Mouse (Mus musculus): Measurements from ENCODE around the gene Chd2. TPM values are rescaled to one million over a fixed set of nuclear protein-coding genes. Genes with fewer than 3 reads are reported as not detected.

Gene Chd2
- polyA plus RNA-seq, 1 experiment from 2014 or later, result 44.7 TPM

DNA sequence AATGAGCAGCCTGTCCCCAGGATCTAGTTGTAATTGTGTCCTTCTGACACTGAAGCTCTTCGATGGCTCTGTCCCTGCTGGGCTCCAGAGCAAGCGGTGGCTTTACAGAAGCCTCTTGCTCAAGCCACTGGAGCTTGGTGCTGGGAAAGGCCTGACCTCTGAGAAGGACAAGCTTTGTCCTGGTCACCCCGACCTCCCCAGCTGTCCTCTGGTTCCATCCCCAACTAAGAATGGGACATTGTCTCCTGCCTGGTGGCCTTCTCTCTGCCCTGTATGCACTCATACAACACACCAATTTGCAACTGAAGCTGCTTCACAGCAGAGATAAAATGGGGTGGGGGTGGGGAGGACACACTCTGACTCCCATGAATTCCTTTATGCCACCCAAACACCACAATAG is 117.4 kb downstream of the Chd2 start:
- no peaks in the 10 kb centered on the region for H3K9me3 ChIP-seq (ENCODE audit: control insufficient read depth, low read length)
- H3K9ac ChIP-seq (ENCODE audit: low read length), result no peak overlapping the region
- H3K27me3 ChIP-seq (ENCODE audit: control insufficient read depth, insufficient read depth, low read length), result no peaks in the 10 kb centered on the region
- H3K4me1 ChIP-seq (ENCODE audit: control insufficient read depth, insufficient read depth, low read length), result peaks cover 12% of the 10 kb centered on the region
- H3K4me2 ChIP-seq (ENCODE audit: low read depth), result no peak overlapping the region
- WGBS, result 28% methylated on average over 3 of the region's 3 CpGs
- no peak for DNase-seq (ENCODE audit: low spot score)
- no peak overlapping the region for H3K27ac ChIP-seq (ENCODE audit: low read depth, low read length)
- H3K36me3 ChIP-seq (ENCODE audit: control insufficient read depth, insufficient read depth, low read length), result peaks cover 13% of the 10 kb centered on the region
- no peak overlapping the region for H3K4me3 ChIP-seq (ENCODE audit: low read depth, low read length)
- ATAC-seq (ENCODE audit: insufficient read depth, low FRiP score, low TSS enrichment), result no peak

DNA sequence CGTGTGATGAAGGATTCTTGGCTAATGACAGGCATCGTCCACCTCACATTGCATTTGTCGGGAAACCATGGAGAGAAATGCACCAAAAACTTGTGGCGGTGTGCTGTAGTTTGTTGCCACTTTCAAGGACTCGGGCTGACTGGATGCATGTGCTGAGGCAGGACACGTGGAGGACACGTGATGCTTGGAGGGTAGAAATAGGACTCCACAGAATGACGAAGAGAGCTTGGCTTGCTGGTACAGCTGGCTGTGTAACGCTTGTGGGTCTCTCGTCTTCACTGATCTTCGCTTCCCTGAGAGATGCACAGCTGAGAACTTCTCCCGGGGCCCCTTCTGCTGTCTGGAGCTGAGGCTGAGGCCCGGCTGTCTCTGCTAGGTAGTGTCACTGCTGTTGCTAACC is 118.4 kb downstream of the Chd2 start:
- no peaks in the 10 kb centered on the region for H3K27me3 ChIP-seq (ENCODE audit: control insufficient read depth, insufficient read depth, low read length)
- 79% methylated on average over 13 of the region's 13 CpGs for WGBS
- no peaks in the 10 kb centered on the region for H3K9me3 ChIP-seq (ENCODE audit: control insufficient read depth, low read length)
- H3K36me3 ChIP-seq (ENCODE audit: control insufficient read depth, insufficient read depth, low read length), result peaks cover 13% of the 10 kb centered on the region
- ATAC-seq (ENCODE audit: insufficient read depth, low FRiP score, low TSS enrichment) (no peak), DNase-seq (ENCODE audit: low spot score) (no peak)
- no peak overlapping the region for H3K4me2 ChIP-seq (ENCODE audit: low read depth)
- H3K9ac ChIP-seq (ENCODE audit: low read length), result no peak overlapping the region
- H3K4me1 ChIP-seq (ENCODE audit: control insufficient read depth, insufficient read depth, low read length), result peaks cover 16% of the 10 kb centered on the region
- H3K4me3 ChIP-seq (ENCODE audit: low read depth, low read length), result no peak overlapping the region
- H3K27ac ChIP-seq (ENCODE audit: low read depth, low read length), result no peak overlapping the region

DNA sequence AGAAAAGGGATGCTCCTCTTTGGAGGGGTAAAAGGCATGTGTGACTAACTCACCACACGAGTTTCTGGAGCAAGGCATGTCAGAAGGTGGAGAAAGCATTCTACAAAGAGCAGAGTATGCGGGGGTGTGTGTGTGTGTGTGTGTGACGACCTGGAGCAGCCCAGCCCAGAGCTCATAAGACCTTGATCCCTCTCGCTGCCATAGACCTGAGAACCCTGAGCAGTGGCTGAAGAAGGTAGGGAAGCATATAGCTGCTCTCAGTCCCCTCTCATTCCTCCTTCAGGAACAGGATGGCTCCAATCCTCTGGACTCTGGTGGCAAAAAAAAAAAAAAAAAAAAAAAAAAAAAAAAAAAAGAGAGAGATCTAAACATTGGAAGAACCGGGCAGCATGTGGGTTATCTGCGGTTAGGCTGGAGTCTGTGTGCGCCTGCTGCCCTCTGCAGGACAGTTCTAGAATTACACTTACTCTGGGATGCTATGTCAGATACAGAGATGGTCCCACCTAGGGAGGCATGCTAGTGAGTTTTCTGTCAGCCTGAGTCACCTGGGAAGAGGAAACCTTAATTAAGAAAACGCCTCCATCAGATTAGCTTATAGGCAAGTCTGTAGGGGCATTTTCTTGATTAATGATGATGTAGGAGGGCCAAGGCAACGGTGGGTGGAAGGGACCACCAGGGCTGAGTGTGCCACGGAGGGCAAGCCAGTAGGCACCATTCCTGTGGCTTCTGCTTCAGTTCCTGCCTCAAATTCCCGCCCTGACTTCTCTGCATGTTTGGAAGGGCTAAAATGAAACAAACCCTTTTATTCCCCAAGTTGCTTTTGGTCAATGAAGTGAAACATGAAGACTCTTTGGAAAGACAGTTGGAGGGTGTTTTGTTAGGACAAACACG is 119.2 kb downstream of the Chd2 start:
- H3K9me3 ChIP-seq (ENCODE audit: control insufficient read depth, low read length), result no peaks in the 10 kb centered on the region
- WGBS, result 30% methylated on average over 12 of the region's 12 CpGs
- no peak overlapping the region for H3K4me3 ChIP-seq (ENCODE audit: low read depth, low read length)
- H3K4me2 ChIP-seq (ENCODE audit: low read depth), result no peak overlapping the region
- H3K27me3 ChIP-seq (ENCODE audit: control insufficient read depth, insufficient read depth, low read length), result no peaks in the 10 kb centered on the region
- DNase-seq (ENCODE audit: low spot score), result peak; percentile 75
- ATAC-seq (ENCODE audit: insufficient read depth, low FRiP score, low TSS enrichment), result peak; percentile 37; the same call in 1 of the 2 replicates
- peaks cover 16% of the 10 kb centered on the region for H3K36me3 ChIP-seq (ENCODE audit: control insufficient read depth, insufficient read depth, low read length)
- no peak overlapping the region for H3K9ac ChIP-seq (ENCODE audit: low read length)
- H3K27ac ChIP-seq (ENCODE audit: low read depth, low read length), result no peak overlapping the region
- peaks cover 21% of the 10 kb centered on the region for H3K4me1 ChIP-seq (ENCODE audit: control insufficient read depth, insufficient read depth, low read length)

DNA sequence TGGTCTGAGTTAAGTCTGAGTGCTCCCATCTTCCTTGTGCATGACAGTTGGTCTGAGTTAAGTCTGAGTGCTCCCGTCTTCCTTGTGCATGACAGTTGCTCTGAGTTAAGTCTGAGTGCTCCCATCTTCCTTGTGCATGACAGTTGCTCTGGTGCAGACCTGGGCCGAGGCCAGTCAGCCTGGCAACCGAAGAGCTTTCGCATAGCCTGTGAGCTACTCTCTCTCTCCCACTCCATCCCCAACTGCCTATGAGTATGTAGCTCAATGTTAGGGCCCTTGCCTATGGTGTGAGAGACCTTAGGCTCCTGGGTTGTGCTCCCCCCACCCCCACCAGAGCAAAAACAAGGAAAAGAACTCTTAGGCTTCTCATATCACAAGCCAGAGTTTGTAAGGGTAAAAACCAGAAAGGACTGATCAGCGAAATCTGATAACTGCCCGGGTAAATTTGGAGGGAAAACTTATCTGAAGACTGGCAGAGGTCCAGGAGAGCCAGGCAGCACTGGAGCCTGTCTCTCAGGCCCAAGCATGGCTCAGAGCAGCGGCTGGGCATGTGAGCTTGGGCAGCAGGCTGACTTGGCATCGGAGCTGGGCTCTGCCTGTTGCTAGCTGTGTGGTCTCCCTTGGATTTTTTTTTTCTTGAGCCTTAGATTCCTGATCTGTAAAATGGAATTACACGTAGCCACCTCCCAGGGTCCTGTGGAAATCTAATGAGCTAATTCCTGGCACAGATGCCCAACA is 120.2 kb downstream of the Chd2 start:
- H3K4me1 ChIP-seq (ENCODE audit: control insufficient read depth, insufficient read depth, low read length), result peaks cover 21% of the 10 kb centered on the region
- ATAC-seq (ENCODE audit: insufficient read depth, low FRiP score, low TSS enrichment), result no peak
- peaks cover 19% of the 10 kb centered on the region for H3K36me3 ChIP-seq (ENCODE audit: control insufficient read depth, insufficient read depth, low read length)

DNA sequence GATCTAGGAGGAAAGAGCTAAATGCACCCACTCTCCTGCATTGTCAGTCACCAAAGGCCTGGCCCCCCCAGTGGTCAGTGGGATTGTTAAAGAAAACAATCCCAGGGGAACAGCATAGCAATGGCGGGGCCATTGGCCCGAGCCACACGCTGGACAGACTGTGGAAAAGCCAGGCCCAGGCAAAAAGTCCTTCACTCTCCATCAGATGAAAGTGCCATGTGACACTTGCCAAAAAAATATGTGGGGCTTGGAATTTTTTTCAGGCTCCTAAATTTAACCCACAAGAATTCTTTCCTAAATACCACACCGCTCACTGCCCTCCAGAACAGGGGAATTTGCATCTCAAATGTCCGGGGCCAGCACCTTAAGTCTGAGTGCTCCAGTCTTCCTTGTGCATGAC is 120.8 kb downstream of the Chd2 start:
- H3K4me2 ChIP-seq (ENCODE audit: low read depth), result no peak overlapping the region
- H3K9ac ChIP-seq (ENCODE audit: low read length), result no peak overlapping the region
- DNase-seq (ENCODE audit: low spot score), result peak; percentile 10
- 45% methylated on average over 5 of the region's 5 CpGs for WGBS
- no peak for ATAC-seq (ENCODE audit: insufficient read depth, low FRiP score, low TSS enrichment)
- peaks cover 21% of the 10 kb centered on the region for H3K4me1 ChIP-seq (ENCODE audit: control insufficient read depth, insufficient read depth, low read length)
- H3K9me3 ChIP-seq (ENCODE audit: control insufficient read depth, low read length), result no peaks in the 10 kb centered on the region
- H3K36me3 ChIP-seq (ENCODE audit: control insufficient read depth, insufficient read depth, low read length), result peaks cover 19% of the 10 kb centered on the region
- 0 out of 2 replicates have a peak overlapping the region, but pooled peaks have one; percentile 60 for H3K27ac ChIP-seq (ENCODE audit: low read depth, low read length)
- no peak overlapping the region for H3K4me3 ChIP-seq (ENCODE audit: low read depth, low read length)
- no peaks in the 10 kb centered on the region for H3K27me3 ChIP-seq (ENCODE audit: control insufficient read depth, insufficient read depth, low read length)

More for the DNA sequence above, 120.2 kb downstream of the Chd2 start:
- Histone ChIP-seq H3K4me3 (ENCODE audit: low read depth, low read length) (no peak overlapping the region), H3K9me3 (ENCODE audit: control insufficient read depth, low read length) (no peaks in the 10 kb centered on the region), H3K9ac (ENCODE audit: low read length) (no peak overlapping the region), H3K27me3 (ENCODE audit: control insufficient read depth, insufficient read depth, low read length) (no peaks in the 10 kb centered on the region), H3K27ac (ENCODE audit: low read depth, low read length) (no peak overlapping the region), H3K4me2 (ENCODE audit: low read depth) (no peak overlapping the region)
- 75% methylated on average over 9 of the region's 9 CpGs for WGBS
- DNase-seq (ENCODE audit: low spot score), result no peak

DNA sequence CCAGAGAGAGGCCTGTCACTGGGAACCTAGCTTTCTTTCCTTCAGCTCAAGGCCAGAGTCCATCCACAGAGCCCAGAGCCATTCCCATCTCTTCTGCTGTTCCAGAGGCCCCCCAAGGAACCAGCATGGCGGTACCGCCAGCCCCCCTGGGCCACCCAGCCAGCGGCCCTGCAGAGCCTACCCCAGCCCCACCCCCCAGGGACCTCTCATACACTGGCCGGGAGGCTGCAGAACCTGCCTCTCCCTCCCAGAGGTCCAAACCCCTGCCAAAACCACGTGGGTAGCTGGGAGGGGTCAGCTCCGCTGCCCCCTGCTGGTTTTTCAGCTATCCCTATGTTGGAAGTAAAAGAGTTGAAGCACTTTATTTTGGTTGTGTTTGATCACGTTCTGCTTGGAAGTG is 122.3 kb downstream of the Chd2 start:
- no peak for DNase-seq (ENCODE audit: low spot score)

DNA sequence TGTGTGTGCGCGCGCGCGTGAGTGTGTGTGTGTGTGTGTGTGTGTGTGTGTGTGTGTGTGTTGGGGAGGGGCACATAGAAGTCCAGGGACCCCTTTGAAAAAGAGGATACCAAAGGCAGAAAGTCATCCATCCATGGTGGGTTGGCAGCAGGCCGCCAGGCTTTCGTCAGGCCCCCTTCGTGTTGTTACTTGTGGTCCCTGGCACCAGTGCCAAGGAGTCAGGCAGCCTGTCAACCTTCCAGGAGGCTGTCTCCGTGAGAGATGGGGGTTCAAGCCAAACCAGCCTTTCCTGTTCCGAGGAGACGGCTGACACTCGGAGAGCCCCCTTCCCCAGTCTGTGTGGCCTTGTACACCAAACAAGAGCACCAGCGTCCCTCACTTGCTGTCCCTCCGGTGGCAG is 127.4 kb downstream of the Chd2 start:
- Histone ChIP-seq H3K27me3 (ENCODE audit: control insufficient read depth, insufficient read depth, low read length) (no peaks in the 10 kb centered on the region), H3K27ac (ENCODE audit: low read depth, low read length) (no peak overlapping the region), H3K9ac (ENCODE audit: low read length) (no peak overlapping the region), H3K4me2 (ENCODE audit: low read depth) (no peak overlapping the region), H3K4me1 (ENCODE audit: control insufficient read depth, insufficient read depth, low read length) (peaks cover 8% of the 10 kb centered on the region), H3K4me3 (ENCODE audit: low read depth, low read length) (no peak overlapping the region), H3K9me3 (ENCODE audit: control insufficient read depth, low read length) (no peaks in the 10 kb centered on the region), H3K36me3 (ENCODE audit: control insufficient read depth, insufficient read depth, low read length) (peaks cover 49% of the 10 kb centered on the region)
- 85% methylated on average over 14 of the region's 14 CpGs for WGBS
- peak; percentile 13 for DNase-seq (ENCODE audit: low spot score)
- ATAC-seq (ENCODE audit: insufficient read depth, low FRiP score, low TSS enrichment), result no peak

More for the DNA sequence above, 122.3 kb downstream of the Chd2 start:
- no peaks in the 10 kb centered on the region for H3K27me3 ChIP-seq (ENCODE audit: control insufficient read depth, insufficient read depth, low read length)
- WGBS, result 39% methylated on average over 7 of the region's 7 CpGs
- H3K9me3 ChIP-seq (ENCODE audit: control insufficient read depth, low read length), result no peaks in the 10 kb centered on the region
- no peak overlapping the region for H3K4me3 ChIP-seq (ENCODE audit: low read depth, low read length)
- no peak overlapping the region for H3K4me2 ChIP-seq (ENCODE audit: low read depth)
- no peak for ATAC-seq (ENCODE audit: insufficient read depth, low FRiP score, low TSS enrichment)
- H3K27ac ChIP-seq (ENCODE audit: low read depth, low read length), result no peak overlapping the region
- peaks cover 26% of the 10 kb centered on the region for H3K36me3 ChIP-seq (ENCODE audit: control insufficient read depth, insufficient read depth, low read length)
- H3K4me1 ChIP-seq (ENCODE audit: control insufficient read depth, insufficient read depth, low read length), result peaks cover 15% of the 10 kb centered on the region
- H3K9ac ChIP-seq (ENCODE audit: low read length), result no peak overlapping the region

DNA sequence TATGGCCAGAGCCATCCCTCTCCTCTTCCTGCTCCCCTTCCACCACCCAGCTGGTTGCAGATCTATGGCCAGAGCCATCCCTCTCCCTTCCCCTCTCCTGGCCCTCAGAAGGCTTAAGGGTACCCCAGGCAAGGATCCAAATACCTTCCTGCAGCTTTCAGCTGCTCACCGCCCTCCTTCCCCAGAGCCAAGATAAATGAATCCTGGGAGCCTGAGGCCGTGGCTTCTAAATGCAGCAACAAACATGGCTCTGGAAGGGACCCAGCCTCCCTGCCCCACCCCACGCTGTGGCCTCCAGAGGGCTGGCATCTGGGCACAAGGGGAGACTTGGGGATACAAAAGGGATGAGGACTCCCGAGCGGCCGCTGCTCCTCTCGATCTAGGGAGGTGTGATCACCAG is 129.2 kb downstream of the Chd2 start:
- H3K9me3 ChIP-seq (ENCODE audit: control insufficient read depth, low read length), result no peaks in the 10 kb centered on the region
- no peak overlapping the region for H3K4me3 ChIP-seq (ENCODE audit: low read depth, low read length)
- no peak for ATAC-seq (ENCODE audit: insufficient read depth, low FRiP score, low TSS enrichment)
- no peaks in the 10 kb centered on the region for H3K27me3 ChIP-seq (ENCODE audit: control insufficient read depth, insufficient read depth, low read length)
- WGBS, result 83% methylated on average over 7 of the region's 7 CpGs
- H3K27ac ChIP-seq (ENCODE audit: low read depth, low read length), result no peak overlapping the region
- H3K9ac ChIP-seq (ENCODE audit: low read length), result no peak overlapping the region
- H3K4me1 ChIP-seq (ENCODE audit: control insufficient read depth, insufficient read depth, low read length), result no peaks in the 10 kb centered on the region; the same call in none of the 2 replicates
- no peak overlapping the region for H3K4me2 ChIP-seq (ENCODE audit: low read depth)
- peak; percentile 11 for DNase-seq (ENCODE audit: low spot score)
- H3K36me3 ChIP-seq (ENCODE audit: control insufficient read depth, insufficient read depth, low read length), result peaks cover 40% of the 10 kb centered on the region

Data from neural tube, embryonic 11.5 days (tissue).